Mouse (Mus musculus): ENCODE measurements around the gene Nphs2. TPM values are rescaled to one million over a fixed set of nuclear protein-coding genes. Genes with fewer than 3 reads are reported as not detected.
A peak's percentile ranks its signal among the peaks of the same experiment; 100 is the strongest.
"Not testable (repeated sequence)": the region's sequence is repeated elsewhere in the genome, so short reads cannot be mapped to it uniquely, and the experiment has no call there.

Nphs2 gene
- total RNA-seq (2017) = not detected in 2 replicates

GRCm38 (mm10) chr1:156310630-156311029 lies at the start of gene Nphs2:
TSS of gene Nphs2 (plus strand) at chr1:156310727.
- peak; percentile 48; the same call in 1 of the 2 replicates for ATAC-seq (replicated peaks; ENCODE audit: low read depth, poor library complexity, severe bottlenecking)

DNA sequence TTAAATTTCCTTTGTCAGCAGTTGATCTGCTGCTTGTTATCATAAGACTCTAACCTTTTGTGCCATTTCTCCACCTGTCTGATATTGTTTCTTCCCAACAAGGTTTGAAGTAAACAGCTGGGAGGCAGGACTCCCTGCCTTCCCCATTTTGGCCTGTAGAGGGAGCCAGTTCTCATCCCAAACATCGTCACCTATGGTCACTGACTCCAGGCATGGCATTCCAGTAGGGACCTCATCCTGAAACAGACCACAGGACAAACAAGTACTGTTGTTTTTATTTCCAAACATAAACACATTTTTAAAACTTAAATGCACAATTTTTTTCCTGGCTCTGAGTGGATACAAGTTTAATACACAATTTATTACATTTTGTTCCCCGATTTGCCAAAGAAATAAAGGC lies 47.2 kb upstream of the Nphs2 start:
- ATAC-seq (replicated peaks; ENCODE audit: low read depth, poor library complexity, severe bottlenecking) = peak; percentile 67

DNA sequence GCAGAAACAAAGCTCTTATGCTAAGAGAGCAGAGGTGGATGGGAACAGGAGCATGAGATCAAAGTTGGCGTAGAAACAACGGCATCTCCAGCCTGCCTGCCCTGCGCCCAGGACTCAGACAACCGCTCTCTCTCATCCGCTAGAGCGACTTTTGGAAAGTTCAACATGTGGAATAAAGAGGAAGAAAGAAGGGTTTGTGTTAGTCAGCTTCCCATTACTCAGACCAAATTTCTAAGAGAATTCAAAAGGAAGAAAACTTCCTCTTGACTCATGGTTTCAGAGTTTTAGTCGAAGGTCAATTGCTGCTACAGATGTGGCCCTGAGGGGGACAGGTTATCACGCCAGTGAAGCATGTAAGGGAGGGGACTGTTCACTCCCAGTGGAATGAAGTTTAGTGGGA lies 46.6 kb upstream of the Nphs2 start:
- ATAC-seq (replicated peaks; ENCODE audit: low read depth, poor library complexity, severe bottlenecking) = no peak

DNA sequence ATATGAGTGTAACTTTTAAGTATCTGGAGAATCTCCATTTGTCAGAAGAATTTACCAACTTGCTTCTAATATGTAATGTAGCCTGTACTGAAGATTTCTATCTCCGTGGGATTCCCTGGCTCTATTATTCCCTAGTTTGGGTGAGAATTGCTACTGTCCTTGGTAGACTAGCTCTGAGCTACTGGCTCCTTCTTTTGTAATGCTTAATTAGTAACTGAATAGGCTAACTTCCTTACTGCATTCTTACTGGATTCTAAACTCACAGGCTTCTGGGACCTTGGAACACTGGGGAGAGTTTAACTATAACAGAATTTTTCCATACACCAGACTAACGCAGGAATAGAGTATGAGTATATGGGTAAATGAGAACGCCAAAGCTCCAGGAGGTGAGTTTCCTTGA lies 42.0 kb upstream of the Nphs2 start:
- ATAC-seq (replicated peaks; ENCODE audit: low read depth, poor library complexity, severe bottlenecking) = not testable (repeated sequence)

DNA sequence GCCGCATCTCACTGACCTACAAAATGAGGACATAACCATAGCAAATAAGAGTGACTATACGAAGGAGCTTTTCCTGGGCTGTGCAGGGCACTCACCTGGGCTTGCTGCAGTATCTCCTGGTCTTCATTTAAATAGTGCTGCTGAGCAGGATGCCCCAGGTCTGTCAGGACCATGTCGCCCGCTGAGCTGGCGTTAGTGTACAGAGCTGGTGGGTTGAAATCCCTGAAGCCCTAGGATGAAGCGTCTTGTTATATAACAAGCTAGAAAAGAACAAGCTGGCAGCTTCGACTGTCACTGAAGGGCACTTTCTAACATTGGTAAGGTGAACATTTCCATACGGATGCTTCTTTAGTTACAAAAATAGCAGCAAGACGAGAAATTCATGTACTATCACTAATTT lies 40.1 kb upstream of the Nphs2 start:
- no peak for ATAC-seq (replicated peaks; ENCODE audit: low read depth, poor library complexity, severe bottlenecking)

DNA sequence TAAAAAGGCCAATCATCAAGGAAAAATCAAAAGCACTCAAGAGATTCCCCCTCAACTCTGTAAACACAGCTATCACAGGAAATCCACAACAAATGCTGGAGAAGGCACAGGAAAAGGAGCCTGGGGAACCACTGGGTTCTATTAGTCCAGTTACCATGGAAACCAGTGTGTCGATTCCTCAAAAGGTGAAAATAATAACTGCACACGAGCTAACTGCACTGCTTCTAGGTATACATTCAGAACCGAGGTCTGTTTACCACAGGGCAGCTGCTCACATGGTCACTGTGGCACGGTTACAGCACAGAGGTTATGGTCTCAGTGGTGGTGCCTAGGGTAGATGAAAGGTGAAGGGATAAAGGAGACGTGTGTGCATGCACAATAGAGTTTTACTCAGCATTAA lies 38.9 kb upstream of the Nphs2 start:
- ATAC-seq (replicated peaks; ENCODE audit: low read depth, poor library complexity, severe bottlenecking) = no peak

GRCm38 (mm10) chr1:156273647-156274046 lies 36.9 kb upstream of the Nphs2 start:
- ATAC-seq (replicated peaks; ENCODE audit: low read depth, poor library complexity, severe bottlenecking) = no peak

DNA sequence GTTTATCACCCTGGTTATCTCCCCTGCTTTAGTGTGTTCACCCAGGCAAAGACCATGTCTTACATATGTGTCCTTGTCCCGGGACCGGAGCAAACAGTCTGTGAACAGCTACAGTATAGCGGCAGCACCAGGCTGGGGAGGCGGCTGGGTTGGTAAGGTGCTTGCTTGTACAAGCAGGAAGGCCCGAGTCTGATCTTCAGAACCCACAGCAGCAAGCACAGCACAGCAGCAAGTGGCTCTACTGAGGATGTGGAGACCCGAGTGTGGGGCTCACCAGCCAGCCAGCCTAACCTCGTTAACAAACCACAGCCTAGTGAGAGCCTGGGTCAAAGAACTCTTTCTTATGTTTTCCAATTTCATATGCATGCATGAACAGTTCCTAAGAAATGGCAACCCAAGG lies 30.4 kb upstream of the Nphs2 start:
- ATAC-seq (replicated peaks; ENCODE audit: low read depth, poor library complexity, severe bottlenecking) = no peak

- ATAC-seq (replicated peaks; ENCODE audit: low read depth, poor library complexity, severe bottlenecking) = peak; percentile 73
Observed at GRCm38 (mm10) chr1:156284207-156284606, 26.3 kb upstream of the Nphs2 start.

DNA sequence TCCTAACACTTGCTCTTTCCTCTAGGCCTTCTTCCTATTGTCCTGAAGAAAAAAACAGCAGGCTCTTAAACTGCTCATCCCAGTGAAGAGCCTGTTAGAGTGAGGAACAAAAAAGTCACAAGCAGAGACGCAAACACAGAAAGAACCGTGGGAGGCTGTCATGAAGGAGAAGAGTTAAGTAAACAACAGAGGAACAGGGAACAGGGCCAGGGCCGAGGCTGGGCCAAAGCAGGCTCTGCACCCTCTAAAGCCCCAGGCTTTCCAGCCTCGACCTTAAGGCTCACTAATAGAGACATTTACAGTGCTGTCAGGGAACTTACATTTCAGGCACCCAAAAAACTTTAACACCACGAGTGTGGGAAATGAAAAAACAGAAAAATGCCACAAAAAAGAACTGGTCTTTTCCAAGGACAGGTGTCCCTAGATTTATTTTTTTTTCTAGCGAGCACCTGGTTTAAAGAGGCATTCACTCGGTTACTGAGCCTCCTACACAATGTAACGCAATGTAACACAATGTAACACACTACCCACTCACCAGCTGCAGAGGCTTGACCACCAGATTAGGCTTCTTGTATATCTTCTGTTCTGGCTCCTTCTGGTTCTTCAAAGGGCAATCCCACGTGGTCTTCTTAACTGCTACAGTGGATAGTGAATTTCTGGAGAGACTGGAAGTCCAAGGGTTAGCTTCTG lies 25.5 kb upstream of the Nphs2 start:
- ATAC-seq (replicated peaks; ENCODE audit: low read depth, poor library complexity, severe bottlenecking) = no peak; the same call in 1 of the 2 replicates

GRCm38 (mm10) chr1:156285541-156285896 lies 25.0 kb upstream of the Nphs2 start:
- peak; percentile 46; the same call in 1 of the 2 replicates for ATAC-seq (replicated peaks; ENCODE audit: low read depth, poor library complexity, severe bottlenecking)

- ATAC-seq (replicated peaks; ENCODE audit: low read depth, poor library complexity, severe bottlenecking) = no peak
Observed at GRCm38 (mm10) chr1:156288556-156289221, 21.8 kb upstream of the Nphs2 start.

DNA sequence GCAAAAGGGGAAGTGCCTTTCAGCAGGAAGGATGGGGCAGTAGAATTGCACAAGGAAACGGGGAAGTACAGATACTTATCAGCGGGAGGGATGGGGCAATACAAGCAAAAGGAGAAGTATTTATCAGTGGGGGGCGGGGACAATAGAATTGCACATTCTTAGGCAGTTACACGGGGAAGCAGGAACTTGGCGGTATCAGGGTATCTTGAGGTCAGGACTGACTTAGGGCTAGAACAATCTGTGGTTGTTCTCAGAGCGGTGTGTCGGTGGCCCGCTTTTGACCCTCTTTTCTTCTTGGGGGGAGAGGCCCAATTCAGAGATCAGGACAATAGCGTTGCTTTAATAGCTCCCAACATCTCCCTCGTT lies 21.3 kb upstream of the Nphs2 start:
- ATAC-seq (replicated peaks; ENCODE audit: low read depth, poor library complexity, severe bottlenecking) = not testable (repeated sequence)

GRCm38 (mm10) chr1:156290016-156290415 lies 20.5 kb upstream of the Nphs2 start:
- ATAC-seq (replicated peaks; ENCODE audit: low read depth, poor library complexity, severe bottlenecking) = no peak

GRCm38 (mm10) chr1:156302911-156303749 lies 7.4 kb upstream of the Nphs2 start, which contains the start of gene Tdrd5:
TSS of gene Tdrd5 (minus strand) at chr1:156303664.
- peak; percentile 52; the same call in 1 of the 2 replicates for ATAC-seq (replicated peaks; ENCODE audit: low read depth, poor library complexity, severe bottlenecking)

DNA sequence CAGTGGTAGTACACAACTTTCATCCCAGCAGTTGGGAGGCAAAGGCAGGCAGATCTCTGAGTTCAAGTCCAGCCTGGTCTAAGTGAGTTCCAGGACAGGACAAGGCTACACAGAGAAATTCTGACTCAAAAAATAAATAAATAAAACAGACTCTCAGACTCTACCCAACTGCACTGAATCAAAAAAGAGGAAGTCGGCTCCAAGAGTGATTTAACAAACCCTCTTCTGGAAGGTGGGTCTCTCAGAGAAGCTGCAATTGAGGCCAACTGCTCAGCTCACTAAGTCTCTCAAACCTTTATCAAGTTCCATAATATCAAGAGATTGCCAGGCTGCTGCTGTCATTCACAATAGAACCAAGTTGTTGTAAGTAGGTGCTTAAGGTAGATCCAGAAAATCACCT lies 1.9 kb upstream of the Nphs2 start:
- peak; percentile 83 for ATAC-seq (replicated peaks; ENCODE audit: low read depth, poor library complexity, severe bottlenecking)

DNA sequence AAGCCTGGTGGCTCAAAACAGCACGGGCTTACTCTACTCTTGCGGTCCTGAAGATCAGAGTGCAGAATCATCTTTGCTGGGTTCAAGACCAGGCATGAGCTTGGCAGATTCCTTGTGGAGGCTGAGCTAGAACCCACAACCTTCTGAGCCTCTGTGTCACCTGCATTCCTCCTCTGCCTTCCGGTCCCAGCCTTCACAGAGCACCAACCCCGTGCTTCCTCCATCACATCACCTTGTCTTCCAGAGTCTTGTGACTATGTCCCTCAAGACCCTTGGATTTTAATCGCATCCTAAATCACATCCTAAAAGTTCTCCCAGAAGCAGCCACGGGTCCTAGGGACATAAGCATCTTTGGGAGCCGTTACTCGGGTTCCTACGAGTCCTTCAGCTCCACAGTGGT lies 12.6 kb downstream of the Nphs2 start:
- no peak for ATAC-seq (replicated peaks; ENCODE audit: low read depth, poor library complexity, severe bottlenecking)

- ATAC-seq (replicated peaks; ENCODE audit: low read depth, poor library complexity, severe bottlenecking) = no peak
Observed at GRCm38 (mm10) chr1:156340847-156341246, 30.3 kb downstream of the Nphs2 start.

DNA sequence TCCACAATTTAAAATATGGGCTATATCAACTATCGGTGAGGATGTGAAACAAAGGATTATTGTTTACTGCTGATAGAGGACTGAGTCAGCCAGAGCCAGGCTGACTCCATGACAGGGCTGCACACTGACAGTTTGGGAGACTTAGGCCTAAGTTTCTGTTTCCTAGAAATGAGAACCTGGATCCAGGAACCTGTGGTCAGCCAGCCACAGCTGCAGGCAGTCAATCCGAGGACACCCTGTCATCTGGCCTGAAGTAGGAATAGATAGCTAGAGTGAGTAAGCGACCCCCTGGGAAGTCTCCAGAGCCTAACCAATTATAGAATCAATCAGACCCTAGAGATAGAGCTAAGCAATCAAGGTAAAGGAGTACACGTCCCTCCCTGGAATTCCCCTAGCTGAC lies 33.9 kb downstream of the Nphs2 start:
- ATAC-seq (replicated peaks; ENCODE audit: low read depth, poor library complexity, severe bottlenecking) = no peak

DNA sequence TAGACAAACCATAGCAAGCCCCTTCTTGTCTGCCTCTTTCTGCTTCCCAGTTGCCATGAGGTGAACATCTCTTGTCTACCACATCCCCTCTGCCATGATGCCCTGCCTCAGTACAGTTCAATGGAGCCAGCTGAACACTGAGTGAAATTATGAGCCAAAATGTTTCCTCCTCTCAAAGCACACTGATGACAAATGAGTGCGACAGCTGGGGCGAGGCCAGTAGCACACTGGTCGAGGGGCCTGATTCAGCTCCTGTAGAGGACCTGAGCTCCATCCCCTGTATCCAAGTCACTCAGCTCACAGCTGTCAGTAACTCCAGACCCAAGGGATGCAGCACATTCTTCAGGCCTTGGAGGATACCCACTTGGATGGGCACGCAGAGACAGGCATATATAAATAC lies 35.1 kb downstream of the Nphs2 start:
- no peak for ATAC-seq (replicated peaks; ENCODE audit: low read depth, poor library complexity, severe bottlenecking)

- ATAC-seq (replicated peaks; ENCODE audit: low read depth, poor library complexity, severe bottlenecking) = 0 out of 2 replicates have a peak, but pooled peaks have one; percentile 11
Observed at GRCm38 (mm10) chr1:156349031-156349430, 38.5 kb downstream of the Nphs2 start.

Data from common myeloid progenitor, adult 5-6 weeks (primary cell).